Mouse (Mus musculus) urinary bladder, adult 18-20 months (tissue): ENCODE data around the gene Naif1.
"Not testable (repeated sequence)": the region's sequence is repeated elsewhere in the genome, so short reads cannot be mapped to it uniquely, and the experiment has no call there.

Experiments
- DNase-seq, 2 experiments: peaks; one replicate each; pipeline ENCODE4 v3.0.0; 2022; ENCODE audit warnings: low spot score in 2 of 2, mixed read lengths in 2 of 2

Gene Naif1

DNA sequence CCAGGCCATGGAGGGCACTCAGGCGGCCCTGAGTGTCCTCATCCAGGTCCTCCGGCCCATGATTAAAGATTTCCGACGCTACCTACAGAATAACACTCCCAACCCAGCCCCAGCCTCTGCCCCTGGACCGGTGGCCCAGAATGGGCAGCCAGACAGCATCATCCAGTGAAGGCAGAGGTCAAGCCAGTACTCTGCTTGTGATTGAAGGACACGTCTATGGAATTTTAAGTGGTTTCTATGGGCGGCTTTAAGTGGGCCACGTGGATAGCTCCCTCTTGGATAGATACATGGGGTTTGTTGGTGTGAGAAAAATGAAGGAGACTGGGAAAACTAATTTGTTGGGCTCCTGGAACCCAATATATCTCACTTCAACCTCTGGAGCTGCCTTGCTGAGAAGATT, 4.8 kb downstream of the Naif1 start:
- DNase-seq, result no peak

DNA sequence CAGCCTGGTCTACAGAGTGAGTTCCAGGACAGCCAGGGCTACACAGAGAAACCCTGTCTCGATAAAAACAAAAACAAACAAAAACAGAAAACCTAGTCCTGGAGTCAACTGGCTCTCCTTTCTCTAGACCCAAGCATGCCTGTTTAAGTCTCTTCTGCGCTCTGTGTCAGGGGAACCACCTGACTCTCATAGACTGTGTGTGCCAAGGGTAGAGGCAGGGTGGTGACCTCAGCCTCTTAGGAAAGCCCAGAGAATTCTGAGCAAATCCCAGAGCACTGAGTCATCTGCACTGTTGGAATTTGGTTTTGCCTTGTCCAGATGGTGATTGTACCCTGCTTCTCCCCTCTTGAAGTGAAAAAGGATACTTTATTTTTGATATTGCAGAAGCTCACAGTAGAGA, 8.0 kb downstream of the Naif1 start:
- DNase-seq, result peak in 1 of 2 experiments; percentile 33

DNA sequence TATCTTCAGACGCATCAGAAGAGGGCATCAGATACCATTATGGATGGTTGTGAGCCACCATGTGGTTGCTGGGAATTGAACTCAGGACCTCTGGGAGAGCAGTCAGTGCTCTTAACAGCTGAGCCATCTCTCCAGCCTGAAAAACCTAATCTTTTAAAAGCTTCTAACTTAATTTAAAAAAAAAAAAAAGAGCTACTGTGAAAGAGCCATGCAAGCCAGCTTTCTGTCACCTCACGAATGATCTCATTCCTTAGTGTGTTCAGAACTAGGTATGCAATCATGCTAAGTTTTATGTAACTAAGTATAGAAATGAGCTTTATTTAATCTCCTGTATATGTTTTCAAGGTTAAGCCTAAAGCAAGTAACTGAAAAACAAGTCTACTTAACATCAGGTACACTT, 9.4 kb downstream of the Naif1 start:
- no peak for DNase-seq

DNA sequence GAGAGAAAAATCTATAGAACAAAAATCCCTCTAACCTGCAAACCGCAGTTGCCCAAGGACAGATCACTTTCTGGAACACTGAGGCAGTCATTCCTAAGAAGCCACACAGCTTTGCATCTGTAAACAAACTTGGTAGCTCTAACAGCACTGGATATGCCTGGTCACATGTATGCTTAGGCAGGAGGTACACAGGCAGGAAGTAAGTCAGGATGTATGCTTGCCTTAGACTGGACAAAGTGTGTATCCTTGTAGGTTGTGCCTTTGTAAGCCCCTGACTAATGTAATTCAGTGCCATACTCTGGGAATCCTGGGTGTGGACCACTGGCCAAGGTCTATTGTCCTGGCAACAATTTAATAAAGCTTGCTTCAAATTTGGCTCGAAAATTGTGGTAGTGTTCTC, 13.5 kb downstream of the Naif1 start:
- no peak for DNase-seq

DNA sequence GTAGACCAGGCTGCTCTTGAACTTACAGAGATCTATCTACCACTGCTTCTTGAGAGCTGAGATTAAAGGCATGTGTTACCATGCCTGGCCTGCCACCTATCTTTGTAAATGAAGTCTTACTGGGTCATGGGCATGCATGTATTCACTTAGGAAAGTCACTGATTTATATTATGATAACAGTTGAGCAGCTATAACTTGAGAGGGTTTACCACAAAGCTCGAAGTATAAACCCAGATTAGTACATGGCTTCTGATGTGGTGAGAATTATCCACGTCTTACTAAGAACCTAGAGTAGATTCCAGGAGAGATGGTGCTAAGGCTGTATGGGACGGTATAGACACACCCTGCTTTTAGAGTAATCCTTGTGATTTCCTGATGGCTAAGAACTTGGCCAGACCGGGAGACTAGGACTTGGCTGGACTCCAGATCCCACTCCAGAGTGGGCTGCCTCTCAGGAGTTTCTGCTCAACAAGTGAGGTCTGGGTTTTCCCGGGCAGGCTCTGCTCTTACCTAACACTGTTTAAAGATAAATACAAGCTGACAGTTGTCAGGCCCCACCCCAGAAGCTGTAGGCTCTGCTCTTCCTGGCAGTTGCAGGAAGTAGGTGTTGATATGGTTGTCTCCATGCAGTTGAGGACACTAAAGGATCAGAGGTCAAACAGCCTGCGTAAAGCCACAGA, 14.1 kb downstream of the Naif1 start:
- no peak for DNase-seq

DNA sequence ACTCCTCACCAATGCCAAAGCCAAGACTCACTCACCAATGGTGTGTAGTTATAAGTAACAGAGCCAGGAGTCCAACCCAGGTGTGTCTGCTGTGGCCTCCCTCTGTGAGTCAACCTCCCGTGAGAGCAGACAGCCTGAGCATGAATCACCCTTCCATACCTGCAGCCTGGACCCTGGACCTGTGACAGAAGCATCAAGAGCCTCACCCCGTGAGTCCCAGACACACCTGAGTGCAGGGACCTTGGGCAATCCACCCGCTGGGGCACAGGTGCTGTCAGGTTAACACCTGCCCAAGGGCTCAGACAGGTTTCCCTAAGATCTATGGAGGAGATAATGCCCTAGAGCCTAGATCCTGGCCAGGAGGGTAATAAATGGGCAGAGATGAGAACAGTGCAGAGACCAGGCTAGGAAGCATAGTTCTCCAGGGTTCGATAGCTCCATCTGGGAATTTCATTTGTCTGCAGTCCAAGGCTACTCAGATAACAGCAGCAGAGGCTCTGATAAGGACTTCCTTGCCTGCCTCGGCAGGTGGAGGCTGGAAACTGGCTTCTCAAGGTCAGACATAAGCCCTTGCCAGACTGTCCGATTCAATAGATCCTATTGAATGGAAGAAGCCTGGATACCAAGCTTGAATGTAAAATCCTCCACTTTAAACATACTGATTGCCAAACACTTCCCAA, 20.9 kb downstream of the Naif1 start:
- DNase-seq, result peak in 1 of 2 experiments; percentile 74

DNA sequence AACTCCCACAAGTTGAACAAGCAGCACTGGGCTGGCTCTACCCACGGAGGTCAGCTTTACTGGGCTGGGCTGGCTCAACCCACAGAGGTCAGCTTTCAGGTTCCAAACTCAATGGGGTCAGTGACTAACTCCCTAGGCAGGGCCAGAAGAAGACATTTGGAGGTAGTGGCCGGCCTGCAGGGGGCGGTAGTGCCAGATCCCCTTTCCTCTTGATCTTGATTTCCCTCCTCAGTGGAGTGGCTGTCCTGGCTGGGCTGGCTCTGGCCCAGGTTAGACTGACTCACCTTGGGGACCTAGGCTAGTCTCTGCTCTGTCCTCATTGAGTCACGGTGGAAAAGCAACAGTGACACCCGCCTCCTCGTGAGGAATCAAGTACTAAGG, 21.4 kb downstream of the Naif1 start:
- DNase-seq, result peak in 1 of 2 experiments; percentile 73

DNA sequence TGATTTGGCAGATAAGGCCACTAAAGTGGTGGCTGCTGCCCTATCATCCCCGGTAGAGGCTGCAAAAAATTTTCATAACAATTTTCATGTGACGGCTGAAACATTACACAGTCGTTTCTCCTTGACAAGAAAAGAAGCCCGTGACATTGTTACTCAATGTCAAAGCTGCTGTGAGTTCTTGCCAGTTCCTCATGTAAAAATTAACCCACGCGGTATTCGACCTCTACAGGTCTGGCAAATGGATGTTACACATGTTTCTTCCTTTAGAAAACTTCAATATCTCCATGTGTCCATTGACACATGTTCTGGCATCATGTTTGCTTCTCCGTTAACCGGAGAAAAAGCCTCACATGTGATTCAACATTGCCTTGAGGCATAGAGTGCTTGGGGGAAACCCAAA, 25.1 kb downstream of the Naif1 start:
- not testable (repeated sequence) for DNase-seq

DNA sequence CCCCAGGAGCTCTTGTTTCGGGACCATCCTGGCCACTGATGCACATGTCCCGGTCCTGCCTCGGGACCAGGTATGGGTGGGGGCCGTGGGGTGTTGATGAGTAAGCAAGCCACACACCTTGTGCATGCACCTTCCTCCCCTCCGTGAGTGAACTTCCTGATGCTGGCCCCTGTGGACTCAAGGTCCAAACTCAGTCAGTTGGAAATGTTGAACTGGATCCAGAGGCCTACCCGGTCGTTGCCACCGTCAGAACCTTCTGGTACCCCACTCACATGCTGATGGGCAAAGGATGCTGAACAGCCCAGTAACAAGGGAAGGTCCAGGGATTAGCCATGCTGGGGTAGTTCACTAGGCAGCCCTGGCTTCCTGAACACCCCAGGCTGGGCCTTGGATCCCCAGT, 32.1 kb downstream of the Naif1 start:
- no peak for DNase-seq

DNA sequence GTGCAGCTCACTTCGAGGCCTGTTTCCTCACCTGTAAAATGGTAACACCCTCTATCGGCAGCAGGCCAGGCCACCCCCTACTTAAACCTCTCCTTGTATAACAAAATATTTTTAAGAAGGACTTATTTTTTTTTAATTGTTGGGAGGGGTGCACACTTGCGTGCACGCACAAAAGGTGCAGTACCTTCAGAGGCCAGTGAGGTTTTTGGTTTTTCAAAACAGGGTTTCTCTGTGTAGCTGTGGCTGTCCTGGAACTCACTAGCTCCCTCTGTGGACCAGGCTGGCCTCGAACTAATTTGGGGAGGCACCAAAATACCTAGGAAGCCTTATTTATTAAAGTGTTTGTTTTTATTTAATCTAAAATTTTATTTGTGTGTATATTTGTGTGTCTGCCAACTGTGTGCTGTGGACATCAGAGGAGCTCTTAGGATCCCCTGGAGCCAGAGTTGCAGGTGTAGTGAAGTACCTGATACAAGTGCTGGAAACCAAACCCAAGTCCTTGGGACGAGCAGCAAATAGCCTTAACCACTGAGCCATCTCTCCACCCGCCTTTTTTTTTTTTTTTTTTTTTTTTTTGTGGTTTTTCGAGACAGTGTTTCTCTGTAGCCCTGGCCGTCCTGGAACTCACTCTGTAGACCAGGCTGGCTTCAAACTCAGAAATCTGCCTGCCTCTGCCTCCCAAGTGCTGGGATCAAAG, 33.1 kb downstream of the Naif1 start:
- DNase-seq, result peak in 1 of 2 experiments; percentile 11

DNA sequence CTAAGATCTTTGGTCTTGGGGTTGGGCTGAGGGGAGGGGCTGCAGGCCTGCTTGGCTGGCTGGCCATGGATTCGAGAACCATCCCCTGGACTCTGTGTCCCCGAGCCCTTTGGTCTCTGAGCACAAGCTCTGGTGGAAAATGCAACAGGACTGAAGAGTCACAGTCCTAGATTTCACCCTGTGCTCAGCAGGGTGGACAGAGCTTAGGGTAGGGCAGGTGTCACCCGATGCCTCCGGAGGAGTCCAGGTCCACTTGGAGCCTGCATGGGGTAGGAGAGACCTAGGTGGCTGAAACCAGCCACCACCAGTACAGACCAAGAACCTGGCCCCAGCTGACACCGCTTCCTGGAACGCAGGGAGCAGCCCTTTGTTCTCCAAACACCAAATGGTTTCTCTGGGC, 34.7 kb downstream of the Naif1 start:
- DNase-seq, result no peak

DNA sequence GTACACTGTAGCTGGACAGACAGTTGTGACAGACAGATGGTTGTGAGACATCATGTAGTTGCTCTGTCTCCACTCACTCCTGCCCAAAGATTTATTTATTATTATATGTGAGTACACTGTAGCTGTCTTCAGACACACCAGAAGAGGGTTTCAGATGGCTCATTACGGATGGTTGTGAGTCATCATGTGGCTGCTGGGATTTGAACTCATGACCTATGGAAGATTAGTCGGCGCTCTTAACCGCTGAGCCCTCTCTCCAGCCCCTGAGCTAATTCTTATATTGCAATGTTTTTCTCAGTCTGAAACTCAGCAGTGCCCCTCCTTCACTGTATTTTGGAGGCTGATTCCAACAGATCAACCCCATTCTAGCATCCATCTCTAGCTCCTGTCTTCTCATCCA, 35.5 kb downstream of the Naif1 start:
- no peak for DNase-seq

DNA sequence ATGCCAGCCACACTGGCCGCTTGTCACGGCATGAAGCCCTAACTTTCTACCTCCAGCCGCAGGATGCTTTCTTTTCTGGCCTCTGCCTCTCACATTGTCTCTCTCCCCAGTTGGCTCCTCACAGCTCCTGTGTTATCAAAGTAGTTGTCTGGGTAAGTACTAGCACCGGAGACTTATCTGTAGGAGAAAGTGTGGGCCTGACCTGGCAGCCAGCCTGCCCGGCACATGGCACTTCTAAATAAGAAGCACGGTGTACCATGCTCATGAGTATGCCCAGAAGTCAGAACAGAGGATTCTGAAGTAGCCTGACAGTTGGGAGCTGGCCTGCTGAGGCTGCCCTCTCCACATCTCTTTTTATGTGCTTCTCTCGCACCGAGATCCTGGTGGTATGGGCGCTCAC, 35.9 kb downstream of the Naif1 start:
- DNase-seq, result no peak

DNA sequence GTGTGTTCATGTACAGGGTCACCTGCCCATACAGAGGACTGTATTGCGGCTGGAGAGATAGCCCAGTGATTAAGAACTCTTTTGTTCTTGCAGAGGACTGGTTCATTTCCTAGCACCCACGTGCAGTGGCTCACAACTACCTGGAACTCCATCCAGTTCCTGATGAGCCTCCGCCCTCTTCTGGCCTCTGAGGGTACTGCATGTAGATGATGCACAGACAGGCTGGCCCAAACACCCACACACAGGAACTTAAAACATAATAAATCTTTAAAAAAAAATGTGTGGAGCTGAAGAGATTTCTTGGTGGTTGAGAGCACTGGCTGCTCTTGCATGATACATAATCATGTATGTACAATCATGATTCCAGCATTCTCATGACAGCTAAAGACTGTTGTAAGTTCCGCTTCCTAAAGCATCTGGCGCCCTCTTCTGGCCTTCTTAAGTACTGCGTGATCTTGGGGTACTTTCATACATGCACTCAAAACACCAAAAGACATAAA, 36.9 kb downstream of the Naif1 start:
- DNase-seq, result peak; percentile 83 to 85

DNA sequence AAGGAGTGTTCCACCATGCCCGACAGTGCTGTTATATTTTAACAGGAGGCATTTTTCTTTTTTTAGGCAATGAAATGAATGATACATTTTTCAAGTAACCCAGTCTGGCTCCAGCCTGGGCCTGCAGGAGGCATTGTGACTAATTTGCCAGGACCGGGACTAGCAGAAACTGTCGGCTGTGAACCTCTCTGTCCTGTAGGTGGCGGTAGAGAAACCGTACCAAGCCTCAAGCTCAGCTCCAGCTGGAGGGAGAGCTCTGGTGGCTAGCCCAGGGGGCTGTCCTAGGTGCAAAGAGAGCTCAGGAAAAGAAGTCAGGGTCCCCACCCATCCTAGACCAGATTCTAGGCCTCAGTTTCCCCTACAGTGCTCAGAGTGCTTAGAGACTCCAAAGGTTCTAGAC, 38.4 kb downstream of the Naif1 start:
- peak in 1 of 2 experiments; percentile 75 for DNase-seq

DNA sequence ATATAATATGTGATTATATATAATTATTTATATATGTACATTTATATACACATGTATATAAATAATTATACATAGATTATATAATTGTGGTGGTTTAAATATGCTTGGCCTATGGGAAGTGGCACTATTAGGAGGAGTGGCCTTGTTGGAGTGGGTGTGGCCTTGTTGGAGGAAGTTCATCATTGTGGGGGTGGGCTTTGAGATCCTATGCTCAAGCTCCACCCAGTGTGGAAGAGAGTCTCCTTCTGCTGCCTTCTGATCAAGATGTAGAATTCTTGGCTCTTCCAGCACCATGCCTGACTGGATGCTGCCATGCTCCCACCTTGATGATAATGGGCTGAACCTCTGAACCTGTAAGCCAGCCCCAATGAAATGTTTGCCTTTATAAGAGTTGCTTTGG, 40.5 kb downstream of the Naif1 start:
- DNase-seq, result not testable (repeated sequence)

DNA sequence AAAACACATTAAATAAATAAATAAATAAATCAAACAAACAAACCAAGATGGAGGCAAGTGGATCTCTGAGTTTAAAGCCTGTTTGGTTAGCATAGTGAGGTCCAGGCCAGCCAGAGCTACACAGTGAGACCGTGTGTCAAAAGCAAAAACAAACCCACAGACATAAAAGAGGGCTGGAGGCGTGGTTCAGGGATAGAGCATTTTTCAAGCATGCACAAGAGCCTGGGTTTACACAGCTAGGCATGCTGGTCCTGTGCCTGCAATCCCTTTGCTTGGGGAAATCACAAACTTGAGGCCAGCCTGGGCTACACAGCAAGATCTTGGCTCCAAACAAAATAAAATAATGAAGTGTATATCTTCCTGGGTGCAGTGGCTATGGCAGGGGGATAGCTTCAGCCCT, 42.4 kb downstream of the Naif1 start:
- no peak for DNase-seq

DNA sequence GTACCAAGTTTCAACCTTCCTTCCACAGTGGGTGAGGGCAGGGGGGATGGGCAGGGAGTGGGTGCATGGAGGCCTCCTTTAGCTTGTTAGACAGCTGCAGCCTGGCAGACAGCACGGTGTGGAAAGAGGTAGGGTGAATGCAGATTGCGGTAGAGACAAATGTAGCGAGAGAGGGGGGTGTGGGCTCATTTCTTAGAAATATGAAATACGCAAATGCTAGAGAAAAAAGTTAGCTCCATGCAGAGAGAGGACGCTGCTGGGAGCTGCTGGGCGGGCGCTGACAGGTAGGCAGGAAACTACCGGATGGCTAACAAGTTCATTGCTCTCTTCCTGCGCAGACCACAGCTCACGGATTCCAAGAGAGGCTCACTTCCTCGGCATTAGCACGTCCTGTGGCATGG, 43.0 kb downstream of the Naif1 start:
- no peak for DNase-seq

DNA sequence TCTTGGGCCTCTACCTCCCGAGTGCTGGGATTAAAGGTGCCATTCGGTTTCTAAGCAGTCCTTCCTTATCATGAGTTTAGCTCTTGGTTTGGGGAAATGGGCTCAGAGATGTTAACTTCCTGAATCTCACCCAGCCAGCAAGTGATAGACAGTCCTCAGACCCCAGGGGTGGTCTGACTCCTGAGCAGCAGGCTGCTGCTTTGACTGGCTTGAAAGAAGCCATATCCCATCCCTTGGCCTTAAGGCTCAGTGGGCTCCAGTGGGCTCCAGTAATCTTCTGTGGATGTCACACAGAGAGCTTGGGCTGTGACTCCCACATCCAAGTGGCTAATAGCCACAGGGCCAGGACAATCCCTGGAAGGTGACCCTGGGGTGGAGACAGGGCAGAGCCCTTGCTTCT, 44.3 kb downstream of the Naif1 start:
- DNase-seq, result no peak

DNA sequence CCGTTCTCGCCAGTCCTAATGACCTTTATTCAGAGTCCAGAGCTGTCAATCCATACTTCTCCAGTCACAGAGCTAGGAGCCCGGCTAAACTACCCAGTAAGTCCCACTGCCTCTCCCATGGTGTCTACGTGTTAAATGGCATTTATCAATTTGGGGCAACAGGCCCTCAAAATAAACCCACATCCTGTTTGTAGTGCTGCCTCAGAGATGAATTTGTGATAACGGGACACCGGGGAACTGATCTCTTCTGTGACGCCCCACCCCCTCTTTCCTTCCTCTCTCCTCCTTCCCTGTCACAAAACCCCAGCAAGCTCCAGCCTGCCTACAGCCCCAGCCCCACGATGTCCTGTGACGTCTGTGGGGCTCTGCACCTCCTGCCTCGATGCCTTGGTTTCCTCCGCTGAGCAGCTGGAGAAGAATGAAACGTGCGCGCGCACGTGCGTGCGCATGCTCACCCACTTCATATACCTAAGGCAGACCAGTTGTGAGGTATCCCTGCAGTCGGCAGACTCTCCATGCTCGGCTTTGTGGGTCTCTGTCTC, 45.0 kb downstream of the Naif1 start:
- peak in 1 of 2 experiments; percentile 74 for DNase-seq

DNA sequence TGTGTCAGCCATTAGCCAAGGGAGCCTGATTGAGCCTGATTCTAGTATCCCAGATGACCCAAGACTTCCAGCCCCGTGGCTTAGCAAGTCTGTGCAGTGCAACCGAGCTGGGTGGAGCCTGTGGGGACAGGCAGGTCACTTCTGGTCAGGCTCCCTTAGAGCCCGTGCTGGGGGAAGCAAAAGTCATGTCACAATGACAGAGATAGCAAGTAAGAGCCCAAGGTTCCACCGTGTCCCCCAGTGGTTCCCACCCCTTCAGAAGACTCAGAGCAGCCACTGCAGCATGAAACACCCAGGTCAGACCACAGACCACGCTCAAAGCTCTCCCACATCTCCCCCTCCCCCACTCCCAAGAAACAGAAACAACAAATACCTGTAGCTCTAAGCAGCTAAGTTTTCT, 45.9 kb downstream of the Naif1 start:
- DNase-seq, result peak in 1 of 2 experiments; percentile 60

DNA sequence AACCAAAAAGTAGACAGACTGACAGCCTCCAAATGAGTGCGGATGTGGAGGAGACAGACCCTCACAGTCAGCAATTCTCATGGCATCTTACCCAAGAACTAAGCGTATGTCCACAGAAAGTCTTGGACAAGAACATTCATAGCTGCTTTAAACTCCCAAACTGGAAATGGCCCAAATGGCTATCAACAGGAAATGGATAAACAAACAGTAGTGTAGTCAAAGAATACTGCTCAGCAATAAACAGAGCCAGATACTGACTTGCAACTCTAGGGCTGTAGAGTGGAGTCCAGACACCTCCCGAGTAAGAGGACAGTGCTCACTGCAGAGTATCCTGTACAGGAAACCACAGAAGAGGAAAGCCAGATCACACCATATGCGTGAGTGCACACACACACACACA, 49.1 kb downstream of the Naif1 start:
- no peak for DNase-seq

DNA sequence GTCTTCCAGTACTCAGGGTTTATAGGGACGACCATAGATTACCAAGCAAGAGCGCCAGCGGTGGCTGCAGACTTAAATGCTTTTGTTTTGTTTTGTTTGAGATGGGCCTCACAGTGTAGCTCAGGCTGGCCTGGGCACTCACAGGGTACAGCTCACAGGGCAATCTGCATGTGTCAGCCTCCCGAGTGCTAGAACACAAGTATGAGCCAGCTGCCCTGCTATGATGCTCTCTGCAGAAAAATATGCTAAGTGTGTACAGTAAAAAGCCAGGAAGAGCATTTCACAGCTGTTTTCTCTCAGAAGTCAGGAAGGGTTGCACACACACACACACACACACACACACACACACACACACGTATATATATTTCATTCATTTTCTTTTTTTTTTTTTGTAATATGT, 50.2 kb downstream of the Naif1 start:
- DNase-seq, result no peak
